Mouse (Mus musculus): ENCODE measurements at regions not wholly inside any gene's neighbourhood (a gene's known extent, or its start where the extent isn't known, plus 50 kb on each side); places are given as distances from the start of the nearest gene placed in this dataset.

- TF ChIP-seq CTCF (conservative IDR thresholded peaks at IDR 0.05; ENCODE audit: low read length): no peak
- TF ChIP-seq NANOG (IDR thresholded peaks at IDR 0.05; ENCODE audit: borderline replicate concordance, low read length): no peak
- TF ChIP-seq POU5F1 (IDR thresholded peaks at IDR 0.05; ENCODE audit: borderline replicate concordance, low read length): no peak
These were observed 1097.8 kb downstream of the 4930444P10Rik start for GRCm38 (mm10) chr1:14995348-14995747.

Data from E14TG2a.4 (cell line).